Mouse (Mus musculus) kidney, adult 2 months (tissue): Measurements from ENCODE around the gene Kctd5.

Experiments used
- CTCF ChIP-seq: fragments of 200-500 bp; conservative IDR thresholded peaks from 2 replicates; pipeline ENCODE4 v1.5.1; 2011; ENCODE audit warnings: low read depth, mild to moderate bottlenecking, control low read depth, low read length, moderate library complexity, mixed read lengths; ENCODE audit not compliant: insufficient read depth, insufficient read length
- POLR2A ChIP-seq: fragments of 200-500 bp; IDR thresholded peaks from one replicate; pipeline ENCODE4 v1.6.1; 2011; ENCODE audit warnings: low read depth, low read length, control low read depth

- TF ChIP-seq POLR2A (no peak), CTCF (peak; percentile 66)
Observed at GRCm38 (mm10) chr17:24015727-24016126, 57.6 kb downstream of the Kctd5 start.
